Mouse (Mus musculus) embryonic stem cell, embryonic (primary cell): ENCODE data around the gene Hmgb1.

ENCODE experiments used
- CTCF ChIA-PET, 4 experiments: fragments of 300-600 bp in 2 of 4; fragments of 350-600 bp in 2 of 4; sonication (Branson Sonifier 250); formaldehyde crosslinking; loops; one replicate each; lab custom pipeline; 2022; ENCODE audit warnings: inconsistent platforms in 2 of 4; lab: Charles Lee
- POLR2A ChIA-PET, 4 experiments: fragments of 300-600 bp in 2 of 4; fragments of 350-600 bp in 2 of 4; sonication (Branson Sonifier 250); formaldehyde crosslinking; loops; one replicate each; lab custom pipeline; 2022; ENCODE audit warnings: antibody characterized with exemption in 4 of 4, inconsistent platforms in 1 of 4; lab: Charles Lee

Hmgb1 gene

DNA sequence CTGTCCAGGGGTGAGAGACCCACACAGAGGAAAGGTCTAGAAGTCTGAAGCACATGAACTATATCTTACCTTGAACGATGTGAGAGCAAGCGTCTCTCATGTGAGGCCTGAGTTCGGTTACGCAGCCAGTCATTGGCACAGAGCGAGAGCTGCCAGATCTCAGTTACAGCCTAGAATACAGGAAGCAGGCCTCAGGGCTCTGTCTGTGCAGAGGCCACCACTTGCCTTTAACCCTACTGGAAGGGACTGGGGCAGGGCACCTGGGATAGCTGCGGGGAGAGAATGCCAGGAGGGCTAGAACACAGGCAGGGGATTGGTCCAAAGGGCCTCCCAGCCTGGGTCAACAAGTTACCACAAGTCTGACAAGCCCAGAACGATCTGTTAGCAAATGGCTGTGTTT, 184.5 kb downstream of the Hmgb1 start:
- POLR2A ChIA-PET: interaction anchor here in 3 of 4 experiments (0.5 to 1.6 kb wide), 7 partner anchors 8 to 49 kb away, joined by 3 to 6 read pairs (median 3); no protein-coding TSS in a partner anchor
- CTCF ChIA-PET: interaction anchor here (0.5 to 1.9 kb wide), 5 partner anchors 11 to 485 kb away, joined by 3 to 4 read pairs (median 4); no protein-coding TSS in a partner anchor

DNA sequence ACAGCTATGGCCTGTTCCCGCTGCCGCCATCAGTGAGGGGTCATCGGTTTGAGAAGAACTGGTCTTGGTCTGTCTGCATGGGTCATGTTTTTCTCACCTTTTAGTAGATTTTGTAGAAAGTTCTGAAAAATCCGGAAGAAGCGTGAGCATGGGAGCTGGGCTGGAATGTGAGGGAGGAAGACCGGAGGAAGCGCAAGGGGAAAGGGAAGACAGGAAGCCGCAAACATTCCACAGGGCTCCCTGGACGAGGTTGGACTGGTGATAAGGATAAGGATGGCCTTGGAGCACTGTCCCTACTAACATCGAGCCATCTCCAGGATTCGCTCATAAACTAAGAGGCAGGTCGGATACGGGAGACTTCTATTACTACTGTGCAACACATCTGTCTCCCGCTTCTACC, 185.8 kb downstream of the Hmgb1 start:
- ChIA-PET CTCF (interaction anchor here in 1 of 4 experiments (0.6 kb wide), 1 partner anchor 32 kb away, joined by 4 read pairs; no protein-coding TSS in a partner anchor), POLR2A (interaction anchor here in 1 of 4 experiments (1.3 kb wide), 1 partner anchor 39 kb away, joined by 3 read pairs; no protein-coding TSS in a partner anchor)

- CTCF ChIA-PET: interaction anchor here in 2 of 4 experiments (1.3 to 1.6 kb wide), 2 partner anchors 9 kb away, joined by 3 to 5 read pairs; no protein-coding TSS in a partner anchor
- POLR2A ChIA-PET: interaction anchor here in 1 of 4 experiments (0.6 to 1.3 kb wide), 5 partner anchors 9 to 115 kb away, joined by 3 to 5 read pairs (median 4); partner anchors contain the start of gene Katnal1
Measured at GRCm38 (mm10) chr5:148996709-148997037, 187.6 kb downstream of the Hmgb1 start.
